ENCODE assay signal across 7 mouse cellular contexts in genomic region chr4:133756514-133757268, GRCm38 (mm10). TPM values are rescaled to one million over a fixed set of nuclear protein-coding genes. Genes with fewer than 3 reads are reported as not detected.
A peak's percentile ranks its signal among the peaks of the same experiment; 100 is the strongest.
DNase-seq lines count a peak whose midpoint lies in the region; ATAC-seq lines count a peak whose summit lies in the region.

Gene Arid1a, minus strand, starts transcription at chr4:133756769.

- no peaks in the 10 kb centered on the region for H3K27me3 ChIP-seq in embryonic facial prominence, embryonic 12.5 days
- no peaks in the 10 kb centered on the region for H3K27me3 ChIP-seq in limb, embryonic 11.5 days (ENCODE audit: control insufficient read depth, insufficient read depth, low read length)
- H3K27me3 ChIP-seq in midbrain, embryonic 14.5 days (ENCODE audit: control insufficient read depth, insufficient read depth, low read length): no peaks in the 10 kb centered on the region

- H3K4me2 ChIP-seq in embryonic facial prominence, embryonic 12.5 days (replicated peaks): peak within 1 kb of the TSS; percentile 86
- H3K4me2 ChIP-seq in limb, embryonic 11.5 days (ENCODE audit: low read depth, severe bottlenecking): peak within 1 kb of the TSS; percentile 93
- H3K4me2 ChIP-seq in midbrain, embryonic 14.5 days (ENCODE audit: low read length): peak within 1 kb of the TSS; percentile 98

- peak; percentile 59 for ATAC-seq in embryonic facial prominence, embryonic 12.5 days (ENCODE audit: insufficient number of reproducible peaks, insufficient read depth, low FRiP score, low TSS enrichment)
- peak; percentile 59 for ATAC-seq in limb, embryonic 11.5 days (ENCODE audit: insufficient number of reproducible peaks, low FRiP score, low TSS enrichment, low read depth)
- peak; percentile 66 for ATAC-seq in midbrain, embryonic 14.5 days (ENCODE audit: low FRiP score, low TSS enrichment)

- H3K9ac ChIP-seq in embryonic facial prominence, embryonic 12.5 days: peak within 1 kb of the TSS; percentile 67
- H3K9ac ChIP-seq in limb, embryonic 11.5 days (ENCODE audit: low read length): peak within 1 kb of the TSS; percentile 92
- H3K9ac ChIP-seq in midbrain, embryonic 14.5 days (replicated peaks; ENCODE audit: low read length): peak within 1 kb of the TSS; percentile 57

- WGBS in embryonic facial prominence, embryonic 12.5 days: under 1% methylated on average over 40 of the region's 40 CpGs
- under 1% methylated on average over 40 of the region's 40 CpGs for WGBS in limb, embryonic 11.5 days
- under 1% methylated on average over 40 of the region's 40 CpGs for WGBS in midbrain, embryonic 14.5 days

- peak within 1 kb of the TSS; percentile 100 for H3K27ac ChIP-seq in embryonic facial prominence, embryonic 12.5 days
- H3K27ac ChIP-seq in limb, embryonic 11.5 days (replicated peaks; ENCODE audit: low read depth, low read length): peak within 1 kb of the TSS; percentile 99
- peak within 1 kb of the TSS; percentile 100 for H3K27ac ChIP-seq in midbrain, embryonic 14.5 days (replicated peaks; ENCODE audit: low read depth, low read length)

- peaks cover 16% of the 10 kb centered on the region for H3K4me1 ChIP-seq in embryonic facial prominence, embryonic 12.5 days
- H3K4me1 ChIP-seq in limb, embryonic 11.5 days (ENCODE audit: control insufficient read depth, insufficient read depth, low read length): peaks cover 14% of the 10 kb centered on the region
- H3K4me1 ChIP-seq in midbrain, embryonic 14.5 days (ENCODE audit: control insufficient read depth, insufficient read depth, low read length): peaks cover 17% of the 10 kb centered on the region

- no peaks in the 10 kb centered on the region for H3K36me3 ChIP-seq in embryonic facial prominence, embryonic 12.5 days
- H3K36me3 ChIP-seq in limb, embryonic 11.5 days (ENCODE audit: control insufficient read depth, insufficient read depth, low read length): no peaks in the 10 kb centered on the region
- no peaks in the 10 kb centered on the region for H3K36me3 ChIP-seq in midbrain, embryonic 14.5 days (ENCODE audit: control insufficient read depth, insufficient read depth, low read length)

- no peaks in the 10 kb centered on the region for H3K9me3 ChIP-seq in embryonic facial prominence, embryonic 12.5 days
- H3K9me3 ChIP-seq in limb, embryonic 11.5 days (ENCODE audit: control insufficient read depth, low read length): no peaks in the 10 kb centered on the region
- H3K9me3 ChIP-seq in midbrain, embryonic 14.5 days (ENCODE audit: control insufficient read depth, low read length): no peaks in the 10 kb centered on the region

- peak within 1 kb of the TSS; percentile 100 for H3K4me3 ChIP-seq in embryonic facial prominence, embryonic 12.5 days
- H3K4me3 ChIP-seq in limb, embryonic 11.5 days (ENCODE audit: low read depth, low read length): peak within 1 kb of the TSS; percentile 99
- peak within 1 kb of the TSS; percentile 62 for H3K4me3 ChIP-seq in midbrain, embryonic 14.5 days (replicated peaks; ENCODE audit: low read depth, low read length)

- DNase-seq in adrenal gland, postnatal 25 days: peak; percentile 92
- DNase-seq in heart, adult 11 months: peak; percentile 99
- DNase-seq in kidney, adult 18-20 months: peak; percentile 95
- peak; percentile 95 for DNase-seq in limb, embryonic 11.5 days (ENCODE audit: low spot score)
- DNase-seq in midbrain, embryonic 14.5 days: peak; percentile 94
- DNase-seq in spleen, adult 18-20 months: peak; percentile 90 to 96

RNA-seq across cellular contexts. Expression of gene Arid1a, which starts in this region (rescaled TPM):
- total RNA-seq in adrenal gland, postnatal 25 days (2021): 73.6 and 79.7 TPM in 2 replicates
- 37.5 and 40.1 TPM in 2 replicates for polyA plus RNA-seq in embryonic facial prominence, embryonic 12.5 days (2016; fragmentation: Nextera tagmentation; extraction: Ambion mirVana)
- 46.2 and 50.3 TPM in 2 replicates for polyA plus RNA-seq in limb, embryonic 11.5 days (2014; fragmentation: Nextera tagmentation; extraction: Ambion mirVana)
- 38.5 and 46.7 TPM in 2 replicates for polyA plus RNA-seq in midbrain, embryonic 14.5 days (2014; fragmentation: Nextera tagmentation; extraction: Ambion mirVana)

Comparison
In these comparisons a context has a peak if more than half of its experiments do, and no peak if none do; other contexts are left out.
1. Peak in every context shown above with its lines: DNase-seq, ATAC-seq, H3K4me3 ChIP-seq and H3K27ac ChIP-seq.